Mouse (Mus musculus): ENCODE results near the gene Olfr701. TPM values are rescaled to one million over a fixed set of nuclear protein-coding genes. Genes with fewer than 3 reads are reported as not detected.

Gene Olfr701
- polyA plus RNA-seq (2015; fragmentation: Nextera tagmentation; extraction: Ambion mirVana): not detected in 2 replicates

DNA sequence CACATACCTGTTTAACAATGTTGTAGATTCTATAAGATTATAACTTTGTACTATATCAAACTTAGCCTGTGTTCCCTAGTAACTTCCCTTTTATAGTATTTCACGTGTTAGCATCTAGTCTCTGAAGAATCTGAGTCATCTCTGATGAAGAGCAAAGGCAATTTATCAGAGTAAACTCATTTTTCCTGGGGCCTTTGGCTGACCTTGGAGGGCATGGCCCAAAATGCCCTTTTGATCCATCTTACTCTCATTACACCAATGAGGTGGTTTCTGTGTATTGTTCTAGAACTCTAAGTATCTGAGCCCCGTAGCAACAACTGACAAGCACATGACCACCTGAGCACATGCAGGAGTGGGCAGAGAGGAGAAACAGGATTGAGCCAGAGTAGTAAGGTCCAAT lies at the start of gene Olfr701:
Olfr701 (plus strand) TSS at position 301 of the 400 bp plus-strand sequence.
- no peak for ATAC-seq
- TF ChIP-seq CTCF (IDR thresholded peaks at IDR 0.05) (no peak), EP300 (IDR thresholded peaks at IDR 0.05) (no peak)
- Histone ChIP-seq H3K36me3 (ENCODE audit: insufficient read depth, low read length) (no peaks in the 10 kb centered on the region), H3K27me3 (replicated peaks; ENCODE audit: insufficient read depth, low read length) (no peaks in the 10 kb centered on the region), H3K27ac (ENCODE audit: low read length) (no peak within 1 kb of the TSS), H3K4me2 (replicated peaks; ENCODE audit: low read depth, low read length) (no peak within 1 kb of the TSS), H3K9ac (replicated peaks; ENCODE audit: low read depth) (no peak within 1 kb of the TSS), H3K4me1 (ENCODE audit: insufficient read depth, low read depth, low read length) (no peaks in the 10 kb centered on the region), H3K9me3 (ENCODE audit: low read length) (no peaks in the 10 kb centered on the region), H3K4me3 (ENCODE audit: low read depth, low read length) (no peak within 1 kb of the TSS)
- 48% methylated on average over 2 of the region's 2 CpGs for WGBS
- DNase-seq (ENCODE audit: low spot score): no peak

DNA sequence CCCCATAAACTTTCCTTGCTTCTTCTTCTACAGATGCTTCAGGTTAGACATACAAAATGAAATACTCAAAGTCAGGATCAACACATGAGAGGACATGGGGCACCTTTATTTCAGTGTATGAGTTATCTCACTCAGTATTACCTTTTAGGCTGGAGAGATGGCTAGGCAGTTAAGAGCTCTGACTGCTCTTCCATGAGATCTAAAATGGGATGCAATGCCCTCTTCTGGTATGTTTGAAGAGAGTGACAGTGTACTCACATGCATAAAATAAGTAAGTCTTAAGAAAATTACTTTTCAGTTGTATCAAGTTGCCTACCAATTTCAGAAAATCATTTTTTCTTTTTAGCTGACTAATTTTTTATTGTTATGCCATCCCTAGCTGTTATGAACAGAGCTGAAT lies 25.6 kb upstream of the Olfr701 start:
- TF ChIP-seq CTCF (IDR thresholded peaks at IDR 0.05) (no peak), EP300 (IDR thresholded peaks at IDR 0.05) (no peak)
- Histone ChIP-seq H3K36me3 (ENCODE audit: insufficient read depth, low read length) (no peaks in the 10 kb centered on the region), H3K27me3 (replicated peaks; ENCODE audit: insufficient read depth, low read length) (no peaks in the 10 kb centered on the region), H3K9ac (replicated peaks; ENCODE audit: low read depth) (no peak overlapping the region), H3K4me2 (replicated peaks; ENCODE audit: low read depth, low read length) (no peak overlapping the region), H3K27ac (ENCODE audit: low read length) (no peak overlapping the region), H3K4me1 (ENCODE audit: insufficient read depth, low read depth, low read length) (no peaks in the 10 kb centered on the region), H3K9me3 (ENCODE audit: low read length) (no peaks in the 10 kb centered on the region), H3K4me3 (ENCODE audit: low read depth, low read length) (no peak overlapping the region)
- no peak for DNase-seq (ENCODE audit: low spot score)
- no peak for ATAC-seq

DNA sequence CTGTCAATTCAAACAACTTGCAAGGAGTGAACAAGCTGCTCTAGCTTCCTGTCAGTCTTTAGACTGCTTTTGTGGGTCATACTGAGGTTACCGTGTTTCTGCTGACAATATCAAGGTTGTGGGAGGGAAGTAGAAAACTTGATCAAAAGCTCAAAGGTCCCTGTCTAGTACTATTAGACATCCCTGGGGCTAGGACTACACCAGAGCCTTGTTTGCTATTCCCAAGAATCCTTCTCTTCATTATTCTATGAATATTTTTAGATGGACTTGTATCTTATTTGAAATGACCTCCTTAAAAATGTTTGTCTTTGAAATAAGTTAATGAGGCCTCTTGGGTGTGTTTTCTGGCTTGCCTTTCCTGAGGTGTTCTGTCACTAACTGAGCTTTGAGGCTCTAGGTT lies 20.8 kb upstream of the Olfr701 start, which contains the start of gene Olfr699:
Olfr699 (minus strand) TSS at position 101 of the 400 bp plus-strand sequence.
- no peaks in the 10 kb centered on the region for H3K4me1 ChIP-seq (ENCODE audit: insufficient read depth, low read depth, low read length)
- DNase-seq (ENCODE audit: low spot score): no peak
- H3K27me3 ChIP-seq (replicated peaks; ENCODE audit: insufficient read depth, low read length): no peaks in the 10 kb centered on the region
- TF ChIP-seq EP300 (IDR thresholded peaks at IDR 0.05) (no peak), CTCF (IDR thresholded peaks at IDR 0.05) (no peak)
- no peak for ATAC-seq
- H3K4me3 ChIP-seq (ENCODE audit: low read depth, low read length): no peak within 1 kb of the TSS
- no peak within 1 kb of the TSS for H3K4me2 ChIP-seq (replicated peaks; ENCODE audit: low read depth, low read length)
- H3K9ac ChIP-seq (replicated peaks; ENCODE audit: low read depth): no peak within 1 kb of the TSS
- WGBS: 63% methylated on average over 1 of the region's 1 CpGs
- H3K9me3 ChIP-seq (ENCODE audit: low read length): no peaks in the 10 kb centered on the region
- no peak within 1 kb of the TSS for H3K27ac ChIP-seq (ENCODE audit: low read length)
- H3K36me3 ChIP-seq (ENCODE audit: insufficient read depth, low read length): no peaks in the 10 kb centered on the region

DNA sequence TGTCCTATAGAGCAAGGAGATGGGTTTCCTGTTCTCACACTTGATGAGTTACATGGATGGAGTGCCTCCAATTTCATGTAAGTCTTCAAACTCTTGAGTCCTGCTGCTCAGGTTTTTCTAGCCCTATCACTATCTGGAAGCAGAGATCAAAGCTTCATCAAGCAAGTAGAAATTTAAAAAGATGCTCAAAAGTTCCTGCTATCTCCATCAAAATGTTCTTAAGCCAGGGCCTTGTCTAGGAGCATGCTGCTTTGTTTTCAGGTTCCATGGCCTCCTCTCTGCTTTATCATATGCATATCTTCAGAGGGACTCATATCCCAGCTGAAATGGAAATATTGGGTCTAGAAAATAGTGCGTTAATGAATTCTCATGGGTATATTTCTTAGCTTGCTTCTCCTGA lies 5.2 kb upstream of the Olfr701 start, which contains the start of gene Olfr700:
Olfr700 (minus strand) TSS at position 101 of the 400 bp plus-strand sequence.
- H3K4me3 ChIP-seq (ENCODE audit: low read depth, low read length): no peak within 1 kb of the TSS
- H3K4me2 ChIP-seq (replicated peaks; ENCODE audit: low read depth, low read length): no peak within 1 kb of the TSS
- H3K36me3 ChIP-seq (ENCODE audit: insufficient read depth, low read length): no peaks in the 10 kb centered on the region
- H3K4me1 ChIP-seq (ENCODE audit: insufficient read depth, low read depth, low read length): no peaks in the 10 kb centered on the region
- H3K27ac ChIP-seq (ENCODE audit: low read length): no peak within 1 kb of the TSS
- TF ChIP-seq EP300 (IDR thresholded peaks at IDR 0.05): no peak
- no peak for TF ChIP-seq CTCF (IDR thresholded peaks at IDR 0.05)
- 87% methylated on average over 1 of the region's 1 CpGs for WGBS
- DNase-seq (ENCODE audit: low spot score) (no peak), ATAC-seq (no peak)
- H3K27me3 ChIP-seq (replicated peaks; ENCODE audit: insufficient read depth, low read length): no peaks in the 10 kb centered on the region
- H3K9me3 ChIP-seq (ENCODE audit: low read length): no peaks in the 10 kb centered on the region
- H3K9ac ChIP-seq (replicated peaks; ENCODE audit: low read depth): no peak within 1 kb of the TSS

DNA sequence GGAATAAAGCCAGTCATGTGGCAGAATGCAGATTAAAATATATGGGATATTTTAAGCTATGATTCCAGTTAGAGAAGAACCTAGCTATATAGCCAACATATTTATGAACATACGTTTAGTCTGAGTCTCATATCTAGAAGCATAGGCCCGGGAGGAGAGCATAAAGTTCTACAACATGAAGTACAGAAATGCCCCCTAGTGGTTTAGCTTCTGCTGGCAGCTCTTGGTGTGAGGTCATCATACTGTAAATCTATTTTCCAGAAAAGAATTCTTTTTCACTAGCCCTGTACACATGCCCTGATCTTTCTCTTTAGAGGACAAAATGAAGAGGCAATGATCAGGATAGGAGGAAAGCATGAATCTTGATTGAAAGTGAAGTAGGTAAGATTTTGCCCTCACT lies 1.8 kb downstream of the Olfr701 start:
- no peak overlapping the region for H3K9ac ChIP-seq (replicated peaks; ENCODE audit: low read depth)
- no peaks in the 10 kb centered on the region for H3K27me3 ChIP-seq (replicated peaks; ENCODE audit: insufficient read depth, low read length)
- ATAC-seq (no peak), DNase-seq (ENCODE audit: low spot score) (peak; percentile 12)
- no peaks in the 10 kb centered on the region for H3K9me3 ChIP-seq (ENCODE audit: low read length)
- 19% methylated on average over 2 of the region's 2 CpGs for WGBS
- no peak overlapping the region for H3K4me2 ChIP-seq (replicated peaks; ENCODE audit: low read depth, low read length)
- no peaks in the 10 kb centered on the region for H3K36me3 ChIP-seq (ENCODE audit: insufficient read depth, low read length)
- H3K4me3 ChIP-seq (ENCODE audit: low read depth, low read length): no peak overlapping the region
- H3K4me1 ChIP-seq (ENCODE audit: insufficient read depth, low read depth, low read length): no peaks in the 10 kb centered on the region
- no peak overlapping the region for H3K27ac ChIP-seq (ENCODE audit: low read length)
- TF ChIP-seq CTCF (IDR thresholded peaks at IDR 0.05) (no peak), EP300 (IDR thresholded peaks at IDR 0.05) (no peak)

DNA sequence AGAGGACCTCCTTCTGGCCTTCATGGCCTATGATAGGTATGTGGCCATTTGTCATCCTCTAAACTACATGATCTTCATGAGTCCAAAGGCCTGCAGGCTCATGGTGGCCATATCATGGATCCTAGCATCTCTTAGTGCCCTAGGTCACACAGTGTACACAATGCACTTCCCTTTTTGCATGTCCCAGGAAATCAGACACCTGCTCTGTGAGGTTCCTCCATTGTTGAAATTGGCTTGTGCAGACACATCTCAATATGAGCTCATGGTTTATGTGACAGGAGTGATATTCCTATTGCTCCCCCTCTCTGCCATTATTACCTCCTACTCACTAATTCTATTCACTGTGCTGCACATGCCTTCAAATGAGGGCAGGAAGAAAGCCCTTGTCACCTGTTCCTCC lies 4.5 kb downstream of the Olfr701 start:
- no peaks in the 10 kb centered on the region for H3K4me1 ChIP-seq (ENCODE audit: insufficient read depth, low read depth, low read length)
- H3K27ac ChIP-seq (ENCODE audit: low read length): no peak overlapping the region
- H3K36me3 ChIP-seq (ENCODE audit: insufficient read depth, low read length): no peaks in the 10 kb centered on the region
- no peaks in the 10 kb centered on the region for H3K9me3 ChIP-seq (ENCODE audit: low read length)
- H3K9ac ChIP-seq (replicated peaks; ENCODE audit: low read depth): no peak overlapping the region
- DNase-seq (ENCODE audit: low spot score) (no peak), ATAC-seq (no peak)
- TF ChIP-seq CTCF (IDR thresholded peaks at IDR 0.05) (no peak), EP300 (IDR thresholded peaks at IDR 0.05) (no peak)
- H3K27me3 ChIP-seq (replicated peaks; ENCODE audit: insufficient read depth, low read length): no peaks in the 10 kb centered on the region
- no peak overlapping the region for H3K4me3 ChIP-seq (ENCODE audit: low read depth, low read length)
- H3K4me2 ChIP-seq (replicated peaks; ENCODE audit: low read depth, low read length): no peak overlapping the region

DNA sequence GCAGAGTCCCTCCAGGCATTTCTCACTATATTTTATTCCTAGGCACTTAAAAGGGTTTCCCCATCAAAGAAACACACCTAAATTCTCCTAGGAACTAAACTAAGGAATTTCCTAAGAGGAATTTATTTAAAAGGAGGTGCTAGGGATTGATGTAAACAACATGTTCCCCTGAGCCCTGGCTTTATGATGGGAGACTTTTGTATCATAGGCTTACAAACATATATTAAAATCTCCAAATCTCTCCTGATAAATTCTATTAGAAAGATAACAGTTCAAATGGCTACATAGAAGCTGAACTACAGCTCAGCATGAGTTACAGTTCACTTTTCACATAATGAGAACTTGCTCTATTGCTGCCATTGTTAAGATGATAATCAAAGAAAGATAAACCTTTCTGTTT lies 19.9 kb downstream of the Olfr701 start, which contains the start of gene Olfr702:
Olfr702 (minus strand) TSS at position 101 of the 400 bp plus-strand sequence.
- ATAC-seq: no peak
- no peak for DNase-seq (ENCODE audit: low spot score)

More for the DNA sequence above, 19.9 kb downstream of the Olfr701 start, which contains the start of gene Olfr702:
- no peak for TF ChIP-seq EP300 (IDR thresholded peaks at IDR 0.05)
- no peak for TF ChIP-seq CTCF (IDR thresholded peaks at IDR 0.05)
- Histone ChIP-seq H3K4me2 (replicated peaks; ENCODE audit: low read depth, low read length) (no peak within 1 kb of the TSS), H3K27me3 (replicated peaks; ENCODE audit: insufficient read depth, low read length) (no peaks in the 10 kb centered on the region), H3K36me3 (ENCODE audit: insufficient read depth, low read length) (no peaks in the 10 kb centered on the region), H3K9me3 (ENCODE audit: low read length) (no peaks in the 10 kb centered on the region), H3K4me1 (ENCODE audit: insufficient read depth, low read depth, low read length) (no peaks in the 10 kb centered on the region), H3K4me3 (ENCODE audit: low read depth, low read length) (no peak within 1 kb of the TSS), H3K27ac (ENCODE audit: low read length) (no peak within 1 kb of the TSS), H3K9ac (replicated peaks; ENCODE audit: low read depth) (no peak within 1 kb of the TSS)

Measured in lung, postnatal 0 days (tissue).